Mouse (Mus musculus): ENCODE measurements around the gene Tdp1.

DNA sequence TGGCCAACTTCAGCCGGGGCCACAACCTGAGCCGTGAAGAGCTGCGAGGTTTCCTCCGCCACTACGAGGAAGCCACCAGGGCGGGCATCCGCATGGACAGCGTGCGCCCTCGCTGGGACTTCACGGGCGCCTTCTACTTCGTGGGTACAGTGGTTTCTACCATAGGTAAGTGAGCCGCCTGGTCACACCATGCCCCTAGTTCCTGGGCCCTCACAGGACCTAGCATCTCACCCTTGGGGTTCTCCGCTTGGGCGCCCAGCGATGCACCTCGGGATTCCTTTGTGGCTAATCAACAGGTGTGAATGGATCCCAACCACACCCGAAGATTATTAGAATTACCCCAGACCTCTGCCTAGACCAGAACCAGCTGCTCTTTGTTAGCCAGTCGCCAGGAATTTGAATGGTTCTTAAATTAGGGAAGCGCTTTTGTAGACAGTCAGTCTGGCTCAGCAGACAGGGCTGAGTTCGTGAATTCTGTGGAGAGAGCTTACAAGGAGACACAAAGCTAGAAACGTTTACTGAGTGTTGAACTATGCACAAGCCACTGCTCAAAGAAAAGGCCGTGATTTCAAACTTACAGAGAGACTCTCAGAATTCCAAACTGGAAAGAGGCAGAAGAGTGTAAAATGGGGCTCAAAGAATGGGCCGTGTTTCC is 81.9 kb downstream of the Tdp1 start:
- no peak for TF ChIP-seq POLR2A (IDR thresholded peaks at IDR 0.05; ENCODE audit: low read depth, low read length)
- no peak for TF ChIP-seq CTCF (conservative IDR thresholded peaks at IDR 0.05; ENCODE audit: insufficient read depth, insufficient read length, low read depth, low read length)
